Mouse (Mus musculus) neutrophil, adult 5-6 weeks (primary cell): ENCODE measurements around the gene Nr2c1. TPM values are rescaled to one million over a fixed set of nuclear protein-coding genes. Genes with fewer than 3 reads are reported as not detected.
A peak's percentile ranks its signal among the peaks of the same experiment; 100 is the strongest.

ENCODE experiments used
- ATAC-seq: fragments of 151-379, 151-347 bp; 2 replicates; pipeline ENCODE4 v1.8.0; 2017; ENCODE audit warnings: mild to moderate bottlenecking, moderate TSS enrichment; ENCODE audit not compliant: insufficient number of reproducible peaks, poor library complexity, low FRiP score, severe bottlenecking; ENCODE audit errors: extremely low read depth
- total RNA-seq: library from RNA; stranded (forward); fragments of 200-1000 nt; gene quantifications from 2 replicates; pipeline ENCODE4 v1.2.3, GENCODE M21; 2017

Gene Nr2c1
- 3.3 and 3.4 TPM in 2 replicates for total RNA-seq

GRCm38 (mm10) chr10:94147756-94148531 lies at the start of gene Nr2c1:
TSS of gene Nr2c1 (plus strand) at chr10:94148023.
- peak; percentile 54 for ATAC-seq

GRCm38 (mm10) chr10:94098100-94098499 lies 49.7 kb upstream of the Nr2c1 start:
- ATAC-seq, result no peak

- ATAC-seq, result no peak
These were observed 42.3 kb upstream of the Nr2c1 start for GRCm38 (mm10) chr10:94105498-94105897.

GRCm38 (mm10) chr10:94107168-94107567 lies 40.7 kb upstream of the Nr2c1 start:
- no peak for ATAC-seq

GRCm38 (mm10) chr10:94107607-94108006 lies 40.2 kb upstream of the Nr2c1 start:
- ATAC-seq, result no peak

GRCm38 (mm10) chr10:94108791-94109190 lies 39.0 kb upstream of the Nr2c1 start:
- ATAC-seq, result no peak

- ATAC-seq, result no peak
These were observed 36.7 kb upstream of the Nr2c1 start for GRCm38 (mm10) chr10:94110834-94111754.

GRCm38 (mm10) chr10:94112207-94112606 lies 35.6 kb upstream of the Nr2c1 start:
- no peak for ATAC-seq

GRCm38 (mm10) chr10:94115893-94116599 lies 31.8 kb upstream of the Nr2c1 start:
- peak; percentile 89 for ATAC-seq

GRCm38 (mm10) chr10:94116781-94117340 lies 31.0 kb upstream of the Nr2c1 start:
- ATAC-seq, result no peak

GRCm38 (mm10) chr10:94117916-94118315 lies 29.9 kb upstream of the Nr2c1 start:
- no peak for ATAC-seq

GRCm38 (mm10) chr10:94118993-94119392 lies 28.8 kb upstream of the Nr2c1 start:
- no peak for ATAC-seq

GRCm38 (mm10) chr10:94120676-94121075 lies 27.1 kb upstream of the Nr2c1 start:
- no peak for ATAC-seq

GRCm38 (mm10) chr10:94122595-94122994 lies 25.2 kb upstream of the Nr2c1 start:
- ATAC-seq, result no peak

- ATAC-seq, result no peak
These were observed 24.2 kb upstream of the Nr2c1 start for GRCm38 (mm10) chr10:94123581-94123980.

- ATAC-seq, result no peak
These were observed 23.4 kb upstream of the Nr2c1 start for GRCm38 (mm10) chr10:94124376-94124775.

- ATAC-seq, result no peak
These were observed 18.1 kb upstream of the Nr2c1 start for GRCm38 (mm10) chr10:94129680-94130119.

- no peak for ATAC-seq
These were observed 14.7 kb upstream of the Nr2c1 start for GRCm38 (mm10) chr10:94133081-94133480.

- no peak for ATAC-seq
These were observed 14.1 kb upstream of the Nr2c1 start for GRCm38 (mm10) chr10:94133674-94134073.
